Mouse (Mus musculus) lung, adult 2 months (tissue): ENCODE measurements around the gene Lrrc75b.
A peak's percentile ranks its signal among the peaks of the same experiment; 100 is the strongest.

ENCODE experiments used
- CTCF ChIP-seq: fragments of 200-500 bp; IDR thresholded peaks from 2 replicates; pipeline ENCODE4 v1.5.1; 2011; ENCODE audit warnings: mild to moderate bottlenecking, low read length, control low read depth; ENCODE audit not compliant: insufficient read depth
- POLR2A ChIP-seq: fragments of 200-500 bp; IDR thresholded peaks from 2 replicates; pipeline ENCODE4 v1.6.1; 2011; ENCODE audit warnings: low read depth, mild to moderate bottlenecking, control low read depth, low read length, borderline replicate concordance; ENCODE audit errors: extremely low read depth

- peak; percentile 81 for TF ChIP-seq POLR2A
- no peak for TF ChIP-seq CTCF
Observed at GRCm38 (mm10) chr10:75517073-75517757, 42.9 kb downstream of the Lrrc75b start, which contains the start of gene Snrpd3.
